Mouse (Mus musculus) adrenal gland, adult 2 months (tissue): ENCODE results near the gene Iqck. TPM values are rescaled to one million over a fixed set of nuclear protein-coding genes. Genes with fewer than 3 reads are reported as not detected.
A peak's percentile ranks its signal among the peaks of the same experiment; 100 is the strongest.

ENCODE experiments used
- DNase-seq: peaks from one replicate; pipeline ENCODE4 v3.0.0; 2021
- polyA plus RNA-seq: library from polyadenylated mRNA; depleted of rRNA; stranded (reverse); fragments of >200 nt; gene quantifications from 2 replicates; pipeline ENCODE4 v1.2.3, GENCODE M21; 2012
- total RNA-seq, 2 experiments: library from RNA; stranded (reverse); gene quantifications; 2 replicates each; pipeline ENCODE4 v1.2.3; 2021

Iqck gene
- total and polyA plus RNA-seq, 3 experiments = 13.5 to 44.3 (median 14.7) TPM

DNA sequence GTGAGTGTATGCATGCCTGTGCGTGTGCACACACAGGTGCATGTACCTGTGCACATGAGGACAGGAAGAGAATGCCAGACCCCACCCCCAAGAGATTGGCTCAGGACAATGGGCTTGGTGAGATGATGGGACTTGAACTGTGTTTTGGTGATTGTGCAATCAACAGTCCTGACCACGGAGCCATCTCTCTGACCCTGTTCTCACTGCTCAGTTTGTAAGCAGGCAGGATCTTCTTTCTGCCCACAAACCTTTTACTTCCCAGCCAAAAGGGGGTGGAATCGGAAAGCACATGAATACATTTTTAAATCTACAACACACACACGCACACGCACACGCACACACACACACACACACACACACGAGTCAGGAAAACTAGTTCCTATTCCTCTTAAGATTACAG lies 56.0 kb downstream of the Iqck start:
- DNase-seq = no peak

DNA sequence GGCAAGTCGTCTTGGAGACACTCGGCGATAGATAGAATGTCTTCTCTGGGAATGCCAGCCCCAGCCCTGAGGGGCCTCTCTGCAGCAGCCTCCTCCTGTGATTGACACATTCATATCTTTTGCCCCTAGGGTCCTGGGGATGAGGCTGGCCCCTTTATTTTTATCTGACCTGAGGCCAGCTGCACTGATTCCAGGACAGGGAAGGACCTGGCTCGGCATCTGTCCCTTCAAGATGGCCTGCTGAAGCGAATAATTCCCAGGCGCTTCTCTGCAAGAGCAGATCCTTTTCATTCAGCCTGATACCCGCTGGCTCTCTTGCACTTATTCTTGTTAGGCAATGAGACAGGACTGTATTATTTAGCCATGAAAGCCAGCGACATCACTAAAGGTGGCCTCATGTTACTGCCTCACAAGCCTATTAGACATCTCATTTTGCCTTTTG lies 56.5 kb downstream of the Iqck start:
- DNase-seq = no peak

DNA sequence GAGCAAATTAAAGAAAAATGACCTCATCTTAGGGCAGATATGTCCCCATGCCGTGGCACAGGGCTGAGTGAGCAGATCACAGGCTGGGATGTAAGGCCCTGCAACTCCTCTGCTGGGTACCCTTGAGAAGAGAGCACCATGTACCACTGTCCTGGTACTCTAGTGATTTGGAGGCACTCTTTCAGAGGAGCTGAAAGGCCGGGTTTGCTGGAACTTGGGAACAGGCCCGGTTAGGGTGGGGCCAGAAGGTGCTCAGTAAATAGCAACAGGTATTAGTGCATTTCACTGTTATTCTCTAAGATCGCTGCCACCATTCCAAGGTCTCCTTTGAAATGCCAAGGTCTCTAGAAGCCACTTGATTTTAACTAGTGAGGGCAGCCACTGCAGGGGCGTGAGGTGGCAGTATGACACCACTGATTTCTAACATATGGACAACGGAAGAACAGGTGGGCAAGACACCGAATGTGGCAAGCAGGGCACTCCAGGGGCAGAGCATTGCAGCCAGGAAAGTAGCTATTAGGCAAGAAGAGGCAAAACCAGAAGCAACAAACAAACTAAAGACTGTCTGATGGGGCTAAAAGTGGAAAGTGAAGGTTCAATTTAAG lies 59.1 kb downstream of the Iqck start:
- DNase-seq = peak; percentile 67

DNA sequence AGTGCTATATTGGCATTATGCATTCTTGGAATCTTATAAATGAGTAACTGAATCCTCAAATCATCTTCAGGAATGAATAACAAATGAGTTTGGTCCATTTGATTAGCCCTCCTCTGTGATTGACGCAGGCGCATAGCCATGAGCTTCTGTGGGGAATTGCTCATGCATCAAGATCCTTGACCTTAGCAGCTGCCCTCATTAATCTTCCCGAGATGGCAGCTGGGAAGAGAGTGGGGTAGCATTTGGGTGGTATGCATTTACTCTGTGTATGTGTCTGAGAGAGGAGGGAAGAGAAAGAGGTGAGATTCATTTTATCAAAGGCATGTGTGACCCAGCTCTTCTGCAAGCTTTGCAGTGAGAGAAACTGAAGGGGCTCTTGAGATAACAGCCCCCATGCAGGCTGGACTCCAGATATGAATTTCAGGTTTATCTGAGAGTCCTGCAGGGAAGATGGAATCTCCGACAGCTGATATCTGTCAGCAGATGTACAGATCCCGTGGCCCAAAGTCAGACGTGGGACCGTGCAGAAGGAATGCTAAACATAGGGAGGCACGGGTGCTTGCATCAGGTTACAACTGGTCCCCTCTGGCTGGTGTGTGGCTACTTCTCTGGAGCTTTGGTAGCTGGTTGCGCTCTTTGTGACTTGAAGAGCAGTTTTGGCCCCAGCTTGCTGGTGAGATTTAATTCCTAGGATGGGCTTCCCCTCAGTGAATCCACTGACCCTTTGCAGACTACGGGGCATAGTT lies 63.9 kb downstream of the Iqck start:
- DNase-seq = peak; percentile 50

GRCm38 (mm10) chr7:118922441-118923202 lies 67.1 kb downstream of the Iqck start:
- DNase-seq = no peak

DNA sequence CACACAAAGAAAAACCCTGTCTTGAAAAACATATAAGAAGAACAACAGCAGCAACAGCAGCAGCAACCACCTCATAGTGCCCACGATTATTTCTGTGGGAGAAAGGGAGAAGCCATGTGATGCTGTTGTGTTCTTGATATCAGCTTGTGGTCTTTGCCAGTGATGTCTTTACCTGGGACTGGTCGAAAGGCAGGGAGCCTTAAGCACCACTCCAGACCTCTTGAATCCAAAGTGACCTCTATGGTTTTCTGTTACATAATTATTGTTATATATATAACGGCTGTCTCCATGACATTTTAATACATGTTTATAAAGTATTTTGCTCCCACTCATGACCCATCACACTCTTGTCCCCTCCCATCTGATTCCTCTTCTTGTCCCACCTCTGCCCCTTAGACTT lies 70.0 kb downstream of the Iqck start:
- no peak for DNase-seq

DNA sequence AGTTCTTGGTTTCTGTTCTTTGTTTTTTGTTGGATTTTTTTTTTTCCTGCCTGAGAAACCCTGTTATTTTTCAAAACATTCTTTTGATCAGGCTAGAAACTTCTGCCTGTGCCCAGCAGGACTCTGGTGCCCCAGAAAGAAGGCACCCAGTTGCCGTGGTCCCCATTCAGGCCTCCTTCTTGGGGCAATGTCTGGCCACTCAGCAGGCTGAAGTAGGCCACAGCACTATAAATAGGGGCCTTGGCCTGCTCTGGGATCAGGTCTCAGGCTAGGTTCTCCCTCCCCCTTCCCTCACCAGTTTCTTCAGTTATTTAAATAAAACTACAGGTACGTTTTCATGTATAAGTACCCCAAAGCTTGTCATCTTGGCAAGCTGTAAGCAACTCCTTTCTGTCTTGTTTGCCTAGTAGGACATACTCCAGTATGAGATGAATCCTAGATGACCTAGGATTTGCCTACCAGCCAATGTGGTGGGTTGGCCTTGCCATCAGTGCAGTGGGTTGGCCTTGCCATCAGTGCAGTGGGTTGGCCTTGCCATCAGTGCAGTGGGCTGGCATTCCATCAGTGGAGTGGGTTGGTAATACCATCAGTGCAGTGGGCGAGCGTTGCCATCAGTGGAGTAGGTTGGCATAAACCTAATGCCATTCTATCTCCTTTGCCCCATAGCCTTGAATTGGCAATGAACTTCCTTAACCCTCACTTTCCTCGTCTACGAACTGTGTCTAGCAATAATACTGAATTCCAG lies 71.1 kb downstream of the Iqck start:
- no peak for DNase-seq

- DNase-seq = no peak
These were observed 71.7 kb downstream of the Iqck start for GRCm38 (mm10) chr7:118927279-118927678.

- DNase-seq = no peak
These were observed 72.8 kb downstream of the Iqck start for GRCm38 (mm10) chr7:118928316-118928715.

DNA sequence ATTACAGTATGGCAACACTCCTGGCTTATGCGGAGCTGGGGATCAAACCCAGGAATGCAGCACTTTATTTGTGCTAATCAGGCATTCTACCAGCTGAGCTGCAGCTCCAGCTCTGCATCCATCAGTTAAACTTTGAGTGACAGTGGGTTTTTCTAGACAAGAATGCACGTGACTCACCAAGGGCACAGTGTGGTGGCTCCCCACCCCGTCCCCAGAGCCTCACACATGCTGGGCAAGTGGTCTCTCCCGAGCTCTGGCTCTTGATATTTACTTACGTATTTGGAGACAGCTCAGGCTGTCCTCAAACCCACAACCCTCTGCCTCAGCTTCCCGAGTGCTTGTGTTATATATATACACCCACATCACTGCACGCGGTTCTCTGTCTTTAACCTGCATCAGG lies 73.4 kb downstream of the Iqck start:
- peak; percentile 35 for DNase-seq

- peak; percentile 84 for DNase-seq
These were observed 74.2 kb downstream of the Iqck start for GRCm38 (mm10) chr7:118929601-118930311.

GRCm38 (mm10) chr7:118931502-118932395 lies 76.2 kb downstream of the Iqck start:
- DNase-seq = peak; percentile 54

DNA sequence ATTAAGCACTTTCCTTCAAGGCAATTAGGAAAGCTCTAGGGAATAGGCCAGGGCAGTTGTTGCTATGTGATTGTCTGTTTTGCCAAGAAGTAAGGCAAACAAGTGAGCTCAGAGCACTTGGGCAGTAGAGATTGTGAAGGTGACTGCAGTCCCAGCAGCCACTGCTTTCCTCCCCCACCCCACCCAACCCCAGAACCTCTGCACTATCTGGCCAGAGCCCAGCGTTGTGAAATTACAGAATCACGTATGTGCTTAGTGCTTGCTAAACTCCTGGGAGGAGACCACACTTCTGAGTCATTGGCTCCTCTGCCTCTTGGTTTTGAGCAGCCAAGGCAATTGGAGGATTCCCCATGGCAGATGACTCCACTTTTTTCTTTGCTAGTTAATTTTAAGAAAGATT lies 79.8 kb downstream of the Iqck start:
- DNase-seq = peak; percentile 89

DNA sequence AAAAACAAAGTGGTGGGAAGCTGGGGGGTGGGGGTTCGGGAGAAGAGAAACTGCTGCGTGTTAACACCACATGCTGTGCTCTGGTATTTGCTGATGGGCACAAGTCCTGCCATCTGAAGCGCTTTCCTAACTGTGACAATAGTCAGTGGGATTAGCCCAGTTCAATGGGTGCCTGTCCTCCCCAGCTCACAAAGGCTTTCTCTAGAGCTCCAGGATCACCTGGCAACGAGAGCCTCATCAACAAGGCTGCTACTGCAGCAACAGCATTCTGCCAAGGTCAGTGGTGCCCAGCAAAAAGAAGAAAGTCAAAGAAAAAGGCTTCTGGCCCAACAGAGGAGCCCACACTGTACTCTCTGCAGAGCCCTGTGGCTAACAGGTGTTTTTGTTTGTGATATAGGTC lies 81.3 kb downstream of the Iqck start:
- DNase-seq = peak; percentile 62

DNA sequence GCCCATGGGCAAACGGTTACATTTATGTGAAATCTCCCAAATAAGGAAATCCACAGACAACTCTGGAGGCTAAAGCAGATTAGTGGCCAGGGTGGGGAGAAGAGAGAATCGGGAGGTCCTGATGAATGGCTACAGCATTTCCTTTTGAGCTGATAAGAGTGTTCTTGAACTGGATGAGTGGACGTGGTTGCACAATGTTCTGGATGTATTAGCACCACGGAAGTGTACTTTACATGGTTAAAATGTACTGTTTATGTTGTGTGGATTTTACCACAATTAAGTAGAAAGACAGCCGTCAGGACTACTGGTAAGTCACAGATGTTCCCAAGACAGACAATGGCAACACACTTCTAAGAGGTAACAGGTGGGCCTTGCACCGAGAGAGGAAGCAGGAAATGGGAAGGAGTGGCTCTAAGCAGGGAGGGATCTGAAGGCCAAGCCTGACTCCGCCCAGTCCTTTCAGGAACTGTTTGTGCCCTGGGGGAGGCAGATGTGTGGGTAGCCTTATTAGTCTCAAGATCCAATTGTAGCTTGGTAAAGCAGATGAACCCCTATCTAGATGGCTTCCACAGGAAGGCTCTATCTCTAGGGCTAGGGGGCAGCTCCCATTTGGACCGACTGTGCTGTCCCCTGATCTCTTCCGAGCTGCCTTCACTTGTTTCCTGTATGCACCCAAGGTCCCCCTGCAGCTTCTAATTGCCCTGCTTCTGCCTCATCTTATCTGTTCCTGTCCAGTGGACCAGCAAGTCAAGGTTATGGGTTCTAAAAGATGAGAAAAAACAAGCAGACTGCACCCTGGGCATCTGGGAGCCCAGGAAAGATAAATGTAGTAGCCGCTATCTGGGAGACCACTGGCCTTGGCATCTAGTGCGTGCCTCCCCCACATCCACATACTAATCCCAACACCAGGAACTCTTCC lies 82.2 kb downstream of the Iqck start:
- peak; percentile 63 for DNase-seq

DNA sequence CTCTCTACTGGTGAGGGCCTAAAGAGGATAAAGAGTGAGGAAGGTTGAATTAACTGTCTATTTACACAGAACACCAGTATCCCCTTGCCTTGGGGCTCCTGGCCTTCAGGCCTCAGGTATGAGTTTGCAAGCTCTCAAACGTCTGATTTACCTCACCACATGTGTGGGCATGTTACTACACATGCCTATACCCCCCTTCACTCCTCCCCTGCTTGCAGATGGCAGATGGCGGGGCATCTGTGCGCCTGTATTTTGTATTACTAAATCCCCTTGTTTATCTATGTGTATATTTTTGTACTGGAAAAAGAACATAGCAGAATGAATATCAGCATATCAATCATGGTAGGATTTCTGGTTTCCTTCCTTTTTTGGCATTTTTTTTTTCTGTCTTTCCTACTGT lies 86.7 kb downstream of the Iqck start:
- no peak for DNase-seq

- peak; percentile 65 for DNase-seq
These were observed 87.6 kb downstream of the Iqck start for GRCm38 (mm10) chr7:118943170-118943569.

DNA sequence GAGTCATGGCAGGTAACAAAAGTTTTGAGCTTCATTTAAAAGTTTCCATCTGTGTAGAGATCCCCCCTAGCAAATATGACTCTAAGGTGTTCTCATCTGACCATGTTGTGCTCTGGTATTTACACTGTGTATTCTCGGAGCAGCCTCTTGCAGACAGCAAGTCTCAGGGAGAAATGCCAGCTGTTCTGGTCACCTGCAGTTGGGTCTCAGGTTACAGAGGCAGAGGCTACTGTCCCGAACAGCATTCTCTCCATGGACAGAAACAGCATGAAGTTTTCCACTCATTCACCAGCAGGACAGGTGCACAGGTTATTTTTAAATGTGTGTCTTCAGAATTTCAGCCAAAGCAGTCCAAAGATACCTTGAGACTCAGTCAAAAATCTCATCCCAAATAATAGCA lies 89.3 kb downstream of the Iqck start:
- no peak for DNase-seq

GRCm38 (mm10) chr7:118947241-118947640 lies 91.7 kb downstream of the Iqck start:
- no peak for DNase-seq
